Mouse (Mus musculus) lung, embryonic 16.5 days (tissue): Measurements from ENCODE around the gene Prickle4. TPM values are rescaled to one million over a fixed set of nuclear protein-coding genes. Genes with fewer than 3 reads are reported as not detected.

Experiments used
- ATAC-seq: fragments of 200-750 bp; cut with Nextera tagmentation; 2 replicates; pipeline ENCODE4 v1.8.0; 2017; ENCODE audit warnings: low read depth, mild to moderate bottlenecking, moderate library complexity
- H3K27ac ChIP-seq: fragments of 300-500 bp; sonication (generic); 2 replicates; pipeline ENCODE4 v1.5.1; 2014; ENCODE audit warnings: mild to moderate bottlenecking, control low read depth, low read length
- H3K27me3 ChIP-seq: fragments of 300-500 bp; sonication (generic); 2 replicates; pipeline ENCODE4 v1.6.1; 2014; ENCODE audit warnings: low read depth, low read length, mixed read lengths; ENCODE audit not compliant: control insufficient read depth, insufficient read depth
- H3K36me3 ChIP-seq: fragments of 300-500 bp; sonication (generic); 2 replicates; pipeline ENCODE4 v1.6.1; 2014; ENCODE audit warnings: low read length; ENCODE audit not compliant: control insufficient read depth, insufficient read depth
- H3K4me1 ChIP-seq: fragments of 300-500 bp; sonication (generic); replicated peaks from 2 replicates; pipeline ENCODE4 v1.6.1; 2014; ENCODE audit warnings: low read length, mixed read lengths; ENCODE audit not compliant: control insufficient read depth, insufficient read depth
- H3K4me2 ChIP-seq: fragments of 300-500 bp; sonication (generic); 2 replicates; pipeline ENCODE4 v1.6.1; 2014; ENCODE audit warnings: low read depth, low read length, control low read depth
- H3K4me3 ChIP-seq: fragments of 300-500 bp; sonication (generic); 2 replicates; pipeline ENCODE4 v1.5.1; 2014; ENCODE audit warnings: mild to moderate bottlenecking, low read length, control low read depth
- H3K9ac ChIP-seq: fragments of 300-500 bp; sonication (generic); 2 replicates; pipeline ENCODE4 v1.6.1; 2014; ENCODE audit warnings: low read length, control low read depth
- H3K9me3 ChIP-seq: fragments of 300-500 bp; sonication (generic); 2 replicates; pipeline ENCODE4 v1.6.1; 2016; ENCODE audit warnings: low read length; ENCODE audit not compliant: control insufficient read depth
- WGBS: fragments of 180-500 bp; shearing (Covaris S2); extraction: QIAGEN DNeasy Blood & Tissue Kit; methylation state at CpG from one replicate; pipeline ENCODE4 v1.1.7; 2014; 5-methylcytosine and 5-hydroxymethylcytosine counted together
- polyA plus RNA-seq: library from polyadenylated mRNA; unstranded; fragments of >200 nt; fragmentation: Nextera tagmentation; extraction: Ambion mirVana; gene quantifications from 2 replicates; pipeline ENCODE4 v1.2.1, GENCODE M21; 2015

Prickle4 gene
- polyA plus RNA-seq, 1 experiment from 2014 or later: 0.69 TPM

DNA sequence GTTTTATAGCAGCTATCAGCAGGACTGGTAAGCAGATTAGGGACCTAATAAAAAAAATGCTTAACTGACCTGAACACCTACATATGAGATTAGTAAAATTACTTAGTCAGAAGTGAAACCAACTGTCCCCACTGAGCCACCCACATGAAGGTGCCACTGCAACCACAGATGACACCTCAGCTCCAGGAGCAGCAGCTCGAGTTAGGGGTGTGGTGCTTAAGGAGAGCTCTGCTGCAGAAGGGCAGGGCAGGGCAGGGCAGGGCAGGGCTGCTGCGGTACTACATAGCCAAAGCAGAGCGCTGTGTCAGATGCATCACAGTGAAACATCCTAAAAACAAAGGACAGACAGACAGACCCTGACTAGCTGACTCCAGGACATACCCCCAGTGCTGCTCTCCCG lies 11.7 kb downstream of the Prickle4 start:
- 76% methylated on average over 4 of the region's 4 CpGs for WGBS
- Histone ChIP-seq H3K27ac (no peak overlapping the region), H3K9ac (no peak overlapping the region), H3K4me1 (peaks cover 6% of the 10 kb centered on the region), H3K9me3 (no peaks in the 10 kb centered on the region), H3K27me3 (no peaks in the 10 kb centered on the region), H3K4me2 (no peak overlapping the region), H3K36me3 (peaks cover 18% of the 10 kb centered on the region), H3K4me3 (no peak overlapping the region)
- no peak for ATAC-seq

DNA sequence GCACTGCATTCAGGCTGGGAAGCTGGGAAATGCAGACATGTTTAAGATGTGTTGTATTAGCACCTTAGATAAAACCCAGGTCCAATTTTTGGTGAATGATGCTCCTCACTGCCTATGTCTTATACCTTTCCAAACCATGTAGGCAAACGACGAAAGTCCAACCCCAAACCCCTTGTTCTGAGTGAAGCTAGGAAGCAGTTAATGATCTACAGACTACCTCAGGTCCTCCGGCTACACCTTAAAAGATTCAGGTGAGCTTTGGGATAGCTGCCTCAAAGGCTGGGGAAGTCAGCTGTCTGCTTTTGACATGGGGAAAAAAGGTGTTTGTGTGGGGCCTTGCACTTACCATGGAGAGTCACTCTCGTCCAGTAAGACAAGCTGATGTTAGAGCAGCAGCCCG lies 15.8 kb downstream of the Prickle4 start:
- Histone ChIP-seq H3K4me3 (no peak overlapping the region), H3K36me3 (peaks cover 13% of the 10 kb centered on the region), H3K9ac (no peak overlapping the region), H3K27me3 (no peaks in the 10 kb centered on the region), H3K4me1 (0 out of 2 replicates have a peak, but pooled peaks cover 2% of the 10 kb centered on the region), H3K27ac (no peak overlapping the region), H3K9me3 (no peaks in the 10 kb centered on the region), H3K4me2 (no peak overlapping the region)
- WGBS: 61% methylated on average over 5 of the region's 5 CpGs
- no peak for ATAC-seq

DNA sequence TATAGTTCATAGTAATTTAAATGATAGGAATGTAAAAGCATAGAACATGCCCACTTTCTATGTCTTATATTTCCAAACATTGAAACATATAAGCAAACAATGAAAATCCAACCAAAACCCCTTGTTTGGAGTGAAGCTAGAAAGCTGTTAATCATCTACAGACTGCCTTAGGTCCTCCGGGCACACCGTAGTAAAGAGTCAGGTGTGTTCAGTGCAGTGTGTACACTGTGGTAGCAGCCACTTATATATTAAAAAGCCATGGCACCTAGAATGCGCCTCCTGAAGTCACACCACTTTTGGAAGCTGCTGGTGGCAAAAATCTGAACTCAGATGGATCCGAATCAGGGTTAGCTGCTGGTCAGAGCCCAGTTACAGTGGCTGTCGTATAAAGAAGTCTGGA lies 16.3 kb downstream of the Prickle4 start:
- ATAC-seq: peak; percentile 64; the same call in 1 of the 2 replicates
- Histone ChIP-seq H3K4me3 (no peak overlapping the region), H3K9me3 (no peaks in the 10 kb centered on the region), H3K4me1 (0 out of 2 replicates have a peak, but pooled peaks cover 2% of the 10 kb centered on the region), H3K27me3 (no peaks in the 10 kb centered on the region), H3K9ac (no peak overlapping the region), H3K4me2 (no peak overlapping the region), H3K27ac (no peak overlapping the region), H3K36me3 (peaks cover 13% of the 10 kb centered on the region)
- WGBS: 71% methylated on average over 5 of the region's 5 CpGs

DNA sequence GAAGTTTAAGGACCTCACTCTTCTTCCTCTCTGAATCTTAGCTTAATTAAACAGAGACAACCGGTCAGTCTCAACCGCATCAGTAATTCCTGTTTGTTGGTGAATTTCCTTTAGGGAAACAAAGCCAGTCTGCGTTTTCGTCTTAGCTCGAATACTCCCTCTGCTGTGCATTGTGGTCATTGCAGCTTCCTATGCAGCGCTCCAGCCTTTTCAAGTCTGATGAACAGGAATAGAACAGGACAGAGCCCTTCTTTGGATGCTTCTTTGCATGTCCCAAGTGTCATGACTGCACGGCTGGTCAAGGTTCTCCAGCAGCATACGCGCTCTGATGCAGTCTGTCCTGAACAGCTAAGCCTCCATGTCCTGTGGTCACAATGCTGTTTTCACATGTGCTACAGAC lies 18.0 kb downstream of the Prickle4 start:
- Histone ChIP-seq H3K27me3 (peaks cover 4% of the 10 kb centered on the region; the same call in 1 of the 2 replicates), H3K4me1 (peaks cover 10% of the 10 kb centered on the region), H3K4me2 (no peak overlapping the region), H3K4me3 (no peak overlapping the region), H3K27ac (no peak overlapping the region), H3K9ac (no peak overlapping the region), H3K36me3 (peaks cover 13% of the 10 kb centered on the region), H3K9me3 (no peaks in the 10 kb centered on the region)
- 16% methylated on average over 9 of the region's 9 CpGs for WGBS
- ATAC-seq: no peak

DNA sequence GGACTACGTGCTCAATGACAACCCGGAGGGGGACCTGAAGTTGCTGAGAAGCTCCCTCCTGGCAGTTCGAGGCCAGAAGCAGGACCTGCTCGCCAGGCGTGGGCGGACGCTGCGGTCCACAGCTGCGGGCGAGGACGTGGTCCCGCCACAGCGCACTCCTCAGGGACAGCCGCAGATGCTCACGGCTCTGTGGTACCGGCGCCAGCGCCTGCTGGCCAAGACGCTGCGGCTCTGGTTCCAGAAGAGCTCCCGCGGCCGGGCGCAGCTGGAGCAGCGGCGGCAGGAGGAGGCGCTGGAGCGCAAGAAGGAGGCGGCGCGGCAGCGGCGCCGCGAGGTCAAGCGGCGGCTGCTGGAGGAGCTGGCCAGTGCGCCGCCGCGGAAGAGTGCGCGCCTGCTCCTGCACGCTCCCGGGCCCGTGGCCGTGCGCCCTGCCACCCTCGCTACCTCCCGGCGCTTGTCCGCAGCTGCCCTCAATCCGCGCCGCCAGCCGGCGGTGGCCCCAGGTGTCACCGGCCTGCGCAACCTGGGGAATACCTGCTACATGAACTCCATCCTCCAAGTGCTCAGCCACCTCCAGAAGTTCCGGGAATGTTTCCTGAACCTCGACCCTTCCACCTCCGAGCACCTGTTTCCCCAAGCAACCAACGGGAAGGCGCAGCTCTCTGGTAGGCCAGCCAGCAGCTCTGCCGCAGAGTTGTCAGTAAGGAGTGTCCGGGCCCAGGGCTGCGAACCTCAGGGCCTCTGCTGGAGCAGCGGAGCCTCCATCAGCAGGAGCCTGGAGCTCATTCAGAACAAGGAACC lies 22.0 kb downstream of the Prickle4 start:
- Histone ChIP-seq H3K27ac (0 out of 2 replicates have a peak overlapping the region, but pooled peaks have one; percentile 20), H3K4me3 (peak overlapping the region; percentile 52)
- 4% methylated on average over 57 of the region's 68 CpGs for WGBS

DNA sequence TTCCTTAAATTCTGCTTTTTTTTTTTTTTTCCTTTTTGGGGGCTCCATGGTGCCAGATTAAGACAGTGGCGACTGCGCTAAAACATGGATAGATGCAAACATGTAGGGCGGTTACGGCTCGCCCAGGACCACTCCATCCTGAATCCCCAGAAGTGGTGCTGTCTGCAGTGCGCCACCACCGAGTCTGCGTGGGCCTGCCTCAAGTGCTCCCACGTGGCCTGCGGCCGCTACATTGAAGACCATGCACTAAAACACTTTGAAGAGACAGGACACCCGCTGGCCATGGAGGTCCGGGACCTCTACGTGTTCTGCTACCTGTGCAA lies 22.6 kb downstream of the Prickle4 start:
- Histone ChIP-seq H3K9ac (peak overlapping the region; percentile 61), H3K9me3 (no peaks in the 10 kb centered on the region), H3K27me3 (peaks cover 8% of the 10 kb centered on the region; the same call in 1 of the 2 replicates), H3K4me2 (peak overlapping the region; percentile 89), H3K36me3 (no peaks in the 10 kb centered on the region; the same call in 1 of the 2 replicates), H3K4me3 (peak overlapping the region; percentile 52), H3K27ac (no peak overlapping the region), H3K4me1 (peaks cover 10% of the 10 kb centered on the region)
- 15% methylated on average over 14 of the region's 14 CpGs for WGBS
- peak; percentile 22 for ATAC-seq

More for the DNA sequence above, 22.0 kb downstream of the Prickle4 start:
- ATAC-seq: peak; percentile 94
- H3K4me2 ChIP-seq: peak overlapping the region; percentile 89
- H3K4me1 ChIP-seq: peaks cover 10% of the 10 kb centered on the region
- peak overlapping the region; percentile 62 for H3K9ac ChIP-seq
- H3K27me3 ChIP-seq: peaks cover 8% of the 10 kb centered on the region; the same call in 1 of the 2 replicates
- H3K9me3 ChIP-seq: no peaks in the 10 kb centered on the region
- H3K36me3 ChIP-seq: no peaks in the 10 kb centered on the region; the same call in 1 of the 2 replicates

DNA sequence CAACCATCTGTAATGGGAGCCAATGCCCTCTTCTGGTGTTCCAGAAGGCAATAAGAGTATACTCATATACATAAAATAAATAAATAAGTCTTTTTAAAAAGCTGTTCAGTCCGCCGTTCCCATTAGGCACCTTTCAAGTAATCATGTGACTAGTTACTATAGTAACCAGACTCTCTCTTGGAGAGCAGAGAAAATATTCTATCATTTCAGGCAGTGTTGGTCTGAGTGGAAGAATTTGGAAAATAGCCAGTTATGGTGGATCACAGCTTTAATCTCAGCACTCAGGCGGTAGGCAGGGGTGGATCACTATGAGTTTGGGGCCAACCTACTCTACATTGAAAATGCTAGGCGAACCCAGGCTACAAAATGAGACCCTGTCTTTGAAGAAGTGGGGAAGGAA lies 25.4 kb downstream of the Prickle4 start:
- ATAC-seq: 0 out of 2 replicates have a peak, but pooled peaks have one; percentile 15
- Histone ChIP-seq H3K9me3 (no peaks in the 10 kb centered on the region), H3K27ac (no peak overlapping the region), H3K4me1 (peaks cover 8% of the 10 kb centered on the region), H3K4me2 (no peak overlapping the region), H3K4me3 (no peak overlapping the region), H3K9ac (no peak overlapping the region), H3K36me3 (no peaks in the 10 kb centered on the region), H3K27me3 (peaks cover 8% of the 10 kb centered on the region; the same call in 1 of the 2 replicates)
- WGBS: 41% methylated on average over 4 of the region's 4 CpGs

DNA sequence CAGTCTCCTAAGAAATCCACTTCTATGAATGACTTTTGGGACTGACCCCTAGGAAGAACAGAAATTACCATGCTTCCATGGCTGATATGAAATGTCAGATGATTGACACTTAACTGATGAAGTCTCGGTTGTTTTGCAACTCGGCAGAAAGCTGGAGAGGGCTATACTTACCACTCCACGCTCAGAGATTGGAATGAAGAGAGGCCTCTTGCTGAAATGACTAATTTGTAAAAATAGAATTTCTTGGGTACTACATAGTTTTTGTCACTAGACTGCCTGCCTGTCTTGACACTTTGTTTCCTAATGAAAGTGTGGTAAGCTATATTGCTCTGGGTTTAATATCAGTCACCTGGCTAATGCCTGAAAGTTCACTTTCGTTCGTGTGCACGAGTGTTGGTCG lies 30.1 kb downstream of the Prickle4 start:
- 82% methylated on average over 7 of the region's 7 CpGs for WGBS
- no peak for ATAC-seq

DNA sequence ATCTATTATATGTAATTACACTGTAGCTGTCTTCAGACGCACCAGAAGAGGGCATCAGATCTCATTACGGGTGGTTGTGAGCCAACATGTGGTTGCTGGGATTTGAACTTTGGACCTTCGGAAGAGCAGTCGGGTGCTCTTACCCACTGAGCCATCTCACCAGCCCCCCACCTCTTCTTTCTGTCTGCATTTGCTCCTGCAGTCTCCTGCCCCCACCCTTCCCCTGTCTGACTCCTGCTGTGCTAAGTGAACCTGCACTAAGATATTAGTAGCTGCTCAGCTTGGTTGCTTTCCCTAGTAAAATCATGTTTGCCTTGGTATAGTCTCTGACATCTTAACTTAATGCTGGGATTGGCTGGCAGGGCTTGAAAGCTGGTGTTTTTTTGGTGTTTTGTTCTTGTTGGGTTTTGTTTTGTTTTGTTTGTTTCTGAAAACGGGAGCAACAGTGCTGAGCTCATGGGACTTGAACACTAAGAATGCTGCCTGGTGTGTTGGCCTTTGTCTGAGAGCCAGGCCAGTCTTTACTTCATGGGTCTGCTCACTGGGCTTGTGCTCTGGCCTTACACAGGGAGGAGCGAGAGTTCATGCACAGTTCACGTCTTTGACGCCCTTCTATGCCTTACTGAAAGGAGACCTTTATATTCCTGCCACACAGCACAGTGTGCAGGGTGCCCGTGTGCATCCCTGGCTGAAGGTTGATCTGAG lies 31.4 kb downstream of the Prickle4 start:
- no peak overlapping the region for H3K4me2 ChIP-seq
- no peaks in the 10 kb centered on the region for H3K4me1 ChIP-seq
- no peak overlapping the region for H3K27ac ChIP-seq
- H3K27me3 ChIP-seq: no peaks in the 10 kb centered on the region
- 51% methylated on average over 9 of the region's 9 CpGs for WGBS
- no peak overlapping the region for H3K4me3 ChIP-seq
- no peaks in the 10 kb centered on the region for H3K36me3 ChIP-seq
- H3K9me3 ChIP-seq: no peaks in the 10 kb centered on the region
- no peak for ATAC-seq
- H3K9ac ChIP-seq: no peak overlapping the region

More for the DNA sequence above, 30.1 kb downstream of the Prickle4 start:
- Histone ChIP-seq H3K4me3 (no peak overlapping the region), H3K4me2 (no peak overlapping the region), H3K9me3 (no peaks in the 10 kb centered on the region), H3K27ac (no peak overlapping the region), H3K36me3 (no peaks in the 10 kb centered on the region), H3K27me3 (no peaks in the 10 kb centered on the region), H3K4me1 (no peaks in the 10 kb centered on the region), H3K9ac (no peak overlapping the region)
